Mouse (Mus musculus) MEL (cell line): ENCODE measurements around the gene Pitpnm3. TPM values are rescaled to one million over a fixed set of nuclear protein-coding genes. Genes with fewer than 3 reads are reported as not detected.

Experiments used
- DNase-seq: peaks from one replicate; pipeline ENCODE4 v3.0.0; 2011; ENCODE audit warnings: low read depth, low spot score
- H3K27ac ChIP-seq: 2 replicates; pipeline ENCODE4 v1.5.1; 2012; ENCODE audit warnings: low read depth, mild to moderate bottlenecking, control low read depth, low read length, moderate library complexity; ENCODE audit not compliant: control insufficient read depth
- H3K27me3 ChIP-seq, 2 experiments: fragments of 150-350 bp in 1 of 2; sonication (generic) in 1 of 2; 2 replicates each; pipeline ENCODE4 v1.6.1; 2012; ENCODE audit warnings: low read length in 2 of 2, mild to moderate bottlenecking in 2 of 2, improper control_type of control experiment in 1 of 2, moderate library complexity in 1 of 2; ENCODE audit not compliant: insufficient read depth in 2 of 2, control insufficient read depth in 1 of 2
- H3K36me3 ChIP-seq, 2 experiments: 2 replicates each; pipeline ENCODE4 v1.6.1; 2012 to 2014; ENCODE audit warnings: low read length in 2 of 2, improper control_type of control experiment in 1 of 2, inconsistent platforms in 1 of 2, mild to moderate bottlenecking in 1 of 2; ENCODE audit not compliant: insufficient read depth in 2 of 2, control insufficient read depth in 1 of 2
- H3K4me1 ChIP-seq, 2 experiments: fragments of 150-350 bp in 1 of 2; sonication (generic) in 1 of 2; 2 replicates each; pipeline ENCODE4 v1.6.1; 2012; ENCODE audit warnings: low read length in 2 of 2, improper control_type of control experiment in 1 of 2, mild to moderate bottlenecking in 1 of 2; ENCODE audit not compliant: insufficient read depth in 2 of 2, control insufficient read depth in 1 of 2
- H3K4me3 ChIP-seq, 2 experiments: fragments of 150-350 bp in 1 of 2; sonication (generic) in 1 of 2; 2 replicates each; pipeline ENCODE4 v1.5.1; 2012; ENCODE audit warnings: low read depth in 2 of 2, low read length in 2 of 2, mild to moderate bottlenecking in 2 of 2, moderate library complexity in 2 of 2, control low read depth in 1 of 2, improper control_type of control experiment in 1 of 2; ENCODE audit not compliant: control insufficient read depth in 1 of 2, insufficient read depth in 1 of 2
- H3K79me2 ChIP-seq: 2 replicates; pipeline ENCODE4 v1.6.1; 2012; ENCODE audit warnings: mild to moderate bottlenecking, low read length, moderate library complexity; ENCODE audit not compliant: control insufficient read depth, poor library complexity, insufficient read depth
- H3K9ac ChIP-seq: 2 replicates; pipeline ENCODE4 v1.6.1; 2012; ENCODE audit warnings: low read depth, mild to moderate bottlenecking, control low read depth, low read length, moderate library complexity; ENCODE audit not compliant: control insufficient read depth, poor library complexity, severe bottlenecking
- H3K9me3 ChIP-seq: fragments of 150-350 bp; sonication (generic); replicated peaks from 2 replicates; pipeline ENCODE4 v1.6.1; 2012; ENCODE audit warnings: mild to moderate bottlenecking, low read length, improper control_type of control experiment, moderate library complexity; ENCODE audit not compliant: insufficient read depth
- CTCF ChIP-seq, 3 experiments: IDR thresholded peaks in 2 of 3; conservative IDR thresholded peaks in 1 of 3; 2 replicates each; pipeline ENCODE4 v1.5.1; 2011 to 2012; ENCODE audit warnings: low read length in 3 of 3, low read depth in 2 of 3, mild to moderate bottlenecking in 2 of 3, improper control_type of control experiment in 1 of 3, inconsistent platforms in 1 of 3, mixed read lengths in 1 of 3, moderate library complexity in 1 of 3; ENCODE audit not compliant: control insufficient read depth in 1 of 3, insufficient read depth in 1 of 3, poor library complexity in 1 of 3, severe bottlenecking in 1 of 3
- E2F4 ChIP-seq: IDR thresholded peaks from 2 replicates; pipeline ENCODE4 v1.6.1; 2011; ENCODE audit warnings: low read depth, low read length, improper control_type of control experiment, borderline replicate concordance
- ELF1 ChIP-seq: IDR thresholded peaks from 2 replicates; pipeline ENCODE4 v1.6.1; 2014; ENCODE audit warnings: low read depth, mild to moderate bottlenecking, inconsistent platforms, low read length, improper control_type of control experiment, moderate library complexity
- EP300 ChIP-seq, 2 experiments: IDR thresholded peaks; 2 replicates each; pipeline ENCODE4 v1.6.1; 2011; ENCODE audit warnings: improper control_type of control experiment in 2 of 2, low read length in 2 of 2, low read depth in 1 of 2, mild to moderate bottlenecking in 1 of 2
- ETS1 ChIP-seq: IDR thresholded peaks from 2 replicates; pipeline ENCODE4 v1.6.1; 2012; ENCODE audit warnings: low read depth, mild to moderate bottlenecking, inconsistent platforms, low read length, improper control_type of control experiment, moderate library complexity
- GABPA ChIP-seq: IDR thresholded peaks from 2 replicates; pipeline ENCODE4 v1.6.1; 2012; ENCODE audit warnings: low read depth, mild to moderate bottlenecking, inconsistent platforms, low read length, improper control_type of control experiment, moderate library complexity
- HCFC1 ChIP-seq: IDR thresholded peaks from 2 replicates; pipeline ENCODE4 v1.6.1; 2012; ENCODE audit warnings: low read depth, mild to moderate bottlenecking, inconsistent platforms, low read length, improper control_type of control experiment, moderate library complexity
- JUND ChIP-seq: IDR thresholded peaks from 2 replicates; pipeline ENCODE4 v1.6.1; 2011; ENCODE audit warnings: low read depth, mild to moderate bottlenecking, improper control_type of control experiment, low read length
- KAT2A ChIP-seq: conservative IDR thresholded peaks from 2 replicates; pipeline ENCODE4 v1.6.1; 2012; ENCODE audit warnings: low read depth, low read length, improper control_type of control experiment, inconsistent platforms
- MAX ChIP-seq: IDR thresholded peaks from 2 replicates; pipeline ENCODE4 v1.6.1; 2011; ENCODE audit warnings: low read length, improper control_type of control experiment
- MAZ ChIP-seq: IDR thresholded peaks from 2 replicates; pipeline ENCODE4 v1.6.1; 2012; ENCODE audit warnings: low read depth, mild to moderate bottlenecking, inconsistent platforms, low read length, improper control_type of control experiment
- MEF2A ChIP-seq: IDR thresholded peaks from 2 replicates; pipeline ENCODE4 v1.6.1; 2014; ENCODE audit warnings: low read depth, mild to moderate bottlenecking, inconsistent platforms, low read length, improper control_type of control experiment; ENCODE audit not compliant: poor library complexity, insufficient replicate concordance, severe bottlenecking; ENCODE audit errors: extremely low read depth
- MYB ChIP-seq: IDR thresholded peaks from 2 replicates; pipeline ENCODE4 v1.6.1; 2011; ENCODE audit warnings: mild to moderate bottlenecking, low read depth, low read length, improper control_type of control experiment
- MYC ChIP-seq: IDR thresholded peaks from 2 replicates; pipeline ENCODE4 v1.6.1; 2011; ENCODE audit warnings: low read depth, mild to moderate bottlenecking, low read length, improper control_type of control experiment, moderate library complexity
- NRF1 ChIP-seq: IDR thresholded peaks from 2 replicates; pipeline ENCODE4 v1.6.1; 2014; ENCODE audit warnings: low read depth, mild to moderate bottlenecking, inconsistent platforms, low read length, improper control_type of control experiment, moderate library complexity; ENCODE audit not compliant: poor library complexity, insufficient read depth, severe bottlenecking
- POLR2A ChIP-seq, 2 experiments: IDR thresholded peaks; 2 replicates each; pipeline ENCODE4 v1.6.1; 2011 to 2012; ENCODE audit warnings: low read length in 2 of 2, mild to moderate bottlenecking in 2 of 2, control low read depth in 1 of 2, improper control_type of control experiment in 1 of 2, low read depth in 1 of 2, moderate library complexity in 1 of 2; ENCODE audit not compliant: control insufficient read depth in 1 of 2, insufficient read depth in 1 of 2, poor library complexity in 1 of 2
- POLR2AphosphoS5 ChIP-seq: IDR thresholded peaks from 2 replicates; pipeline ENCODE4 v1.6.1; 2012; ENCODE audit warnings: low read depth, borderline replicate concordance, mild to moderate bottlenecking, inconsistent platforms, low read length, moderate library complexity, mixed read lengths
- RCOR1 ChIP-seq: IDR thresholded peaks from 2 replicates; pipeline ENCODE4 v1.6.1; 2012; ENCODE audit warnings: low read depth, mild to moderate bottlenecking, inconsistent platforms, low read length, improper control_type of control experiment
- SIN3A ChIP-seq: IDR thresholded peaks from 2 replicates; pipeline ENCODE4 v1.6.1; 2012; ENCODE audit warnings: low read length, improper control_type of control experiment, inconsistent platforms
- SMC3 ChIP-seq: IDR thresholded peaks from 2 replicates; pipeline ENCODE4 v1.6.1; 2011; ENCODE audit warnings: low read depth, low read length, improper control_type of control experiment
- TAL1 ChIP-seq: IDR thresholded peaks from 2 replicates; pipeline ENCODE4 v1.6.1; 2012; ENCODE audit warnings: mild to moderate bottlenecking, inconsistent platforms, low read length, moderate library complexity, mixed read lengths
- TBP ChIP-seq: IDR thresholded peaks from 2 replicates; pipeline ENCODE4 v1.8.0; 2011; ENCODE audit warnings: low read depth, low read length, improper control_type of control experiment
- TCF12 ChIP-seq: IDR thresholded peaks from 2 replicates; pipeline ENCODE4 v1.6.1; 2014; ENCODE audit warnings: low read depth, mild to moderate bottlenecking, inconsistent platforms, low read length, improper control_type of control experiment, moderate library complexity
- USF1 ChIP-seq: IDR thresholded peaks from 2 replicates; pipeline ENCODE4 v1.6.1; 2014; ENCODE audit warnings: low read depth, mild to moderate bottlenecking, inconsistent platforms, low read length, improper control_type of control experiment, moderate library complexity
- USF2 ChIP-seq, 2 experiments: IDR thresholded peaks; 2 replicates each; pipeline ENCODE4 v1.6.1; 2011 to 2012; ENCODE audit warnings: improper control_type of control experiment in 2 of 2, low read length in 2 of 2, borderline replicate concordance in 1 of 2, inconsistent platforms in 1 of 2, low read depth in 1 of 2, mild to moderate bottlenecking in 1 of 2; ENCODE audit not compliant: insufficient read depth in 1 of 2
- ZC3H11A ChIP-seq: IDR thresholded peaks from 2 replicates; pipeline ENCODE4 v1.6.1; 2012; ENCODE audit warnings: low read depth, mild to moderate bottlenecking, inconsistent platforms, low read length, improper control_type of control experiment
- ZKSCAN1 ChIP-seq: IDR thresholded peaks from 2 replicates; pipeline ENCODE4 v1.6.1; 2012; ENCODE audit warnings: low read depth, mild to moderate bottlenecking, inconsistent platforms, low read length, improper control_type of control experiment, moderate library complexity
- ZMIZ1 ChIP-seq: IDR thresholded peaks from 2 replicates; pipeline ENCODE4 v1.6.1; 2012; ENCODE audit warnings: low read depth, mild to moderate bottlenecking, inconsistent platforms, low read length, improper control_type of control experiment, moderate library complexity
- ZNF384 ChIP-seq: IDR thresholded peaks from 2 replicates; pipeline ENCODE4 v1.6.1; 2012; ENCODE audit warnings: low read depth, mild to moderate bottlenecking, inconsistent platforms, low read length, improper control_type of control experiment
- polyA plus RNA-seq, 2 experiments: library from polyadenylated mRNA; stranded (reverse) in 1 of 2; unstranded in 1 of 2; fragments of >175 nt in 1 of 2; fragments of >200 nt in 1 of 2; gene quantifications; 2 replicates each; pipeline versions ENCODE4 v1.2.1 to v1.2.4; 2012; ENCODE audit warnings: low replicate concordance in 2 of 2, low read depth in 1 of 2; ENCODE audit not compliant: insufficient read length in 2 of 2, insufficient read depth in 1 of 2, missing spikeins in 1 of 2
- total RNA-seq: library from RNA; depleted of rRNA; stranded (reverse); fragments of 300-350 nt; gene quantifications from 2 replicates; pipeline ENCODE4 v1.2.3, GENCODE M21; 2012

The Pitpnm3 gene
- total and polyA plus RNA-seq, 3 experiments, result 0.24 TPM; not detected in 2

- H3K79me2 ChIP-seq, result no peaks in the 10 kb centered on the region
- no peaks in the 10 kb centered on the region for H3K9me3 ChIP-seq
- no peak overlapping the region for H3K9ac ChIP-seq
- H3K27ac ChIP-seq, result no peak overlapping the region
- H3K27me3 ChIP-seq, result no peaks in the 10 kb centered on the region
- no peaks in the 10 kb centered on the region for H3K4me1 ChIP-seq
- no peak for TF ChIP-seq POLR2A (IDR thresholded peaks at IDR 0.05; ENCODE audit: control insufficient read depth in 1 of 2, insufficient read depth in 1 of 2, low read depth in 1 of 2, low read length in 2 of 2, poor library complexity in 1 of 2)
- no peak for TF ChIP-seq RCOR1
- TF ChIP-seq TAL1, result no peak
- TF ChIP-seq ZNF384, result no peak
- TF ChIP-seq ETS1, result no peak
- no peak for TF ChIP-seq ZMIZ1
- no peak for TF ChIP-seq MYB
- no peak for TF ChIP-seq POLR2AphosphoS5
- no peak for TF ChIP-seq USF2 (IDR thresholded peaks at IDR 0.05; ENCODE audit: borderline replicate concordance in 1 of 2, insufficient read depth in 1 of 2, low read depth in 1 of 2, low read length in 2 of 2)
- TF ChIP-seq USF1, result no peak
- no peak for TF ChIP-seq SIN3A
- no peak for TF ChIP-seq SMC3
- TF ChIP-seq ZKSCAN1, result no peak
- no peak for TF ChIP-seq KAT2A
- TF ChIP-seq HCFC1, result no peak
- no peak for TF ChIP-seq JUND
- no peak for TF ChIP-seq CTCF (IDR thresholded peaks at IDR 0.05 in 2 of 3, conservative IDR thresholded peaks at IDR 0.05 in 1 of 3; ENCODE audit: control insufficient read depth in 1 of 3, insufficient read depth in 1 of 3, low read depth in 2 of 3, low read length in 3 of 3, poor library complexity in 1 of 3, severe bottlenecking in 1 of 3)
- TF ChIP-seq TBP, result no peak
- TF ChIP-seq MYC, result no peak
- TF ChIP-seq GABPA, result no peak
- DNase-seq, result no peak
- no peaks in the 10 kb centered on the region for H3K36me3 ChIP-seq
- no peak overlapping the region for H3K4me3 ChIP-seq
Observed at GRCm38 (mm10) chr11:72086251-72087046, 49.1 kb downstream of the Pitpnm3 start.

GRCm38 (mm10) chr11:72084337-72084736, 51.2 kb downstream of the Pitpnm3 start:
- no peak for DNase-seq
- H3K27me3 ChIP-seq, result no peaks in the 10 kb centered on the region
- TF ChIP-seq ZC3H11A, result no peak
- TF ChIP-seq EP300 (IDR thresholded peaks at IDR 0.05; ENCODE audit: low read depth in 1 of 2, low read length in 2 of 2), result no peak
- TF ChIP-seq ZNF384, result no peak
- TF ChIP-seq TCF12, result no peak
- TF ChIP-seq RCOR1, result no peak
- TF ChIP-seq USF1, result no peak
- no peak for TF ChIP-seq JUND
- no peak for TF ChIP-seq KAT2A
- no peak for TF ChIP-seq TAL1
- TF ChIP-seq E2F4, result no peak
- no peak for TF ChIP-seq MAZ
- no peak for TF ChIP-seq MAX
- no peak for TF ChIP-seq POLR2AphosphoS5
- no peak for TF ChIP-seq GABPA
- TF ChIP-seq MEF2A, result no peak
- no peak for TF ChIP-seq NRF1
- TF ChIP-seq ELF1, result no peak
- TF ChIP-seq, all 39 proteins: peak for 0

More at GRCm38 (mm10) chr11:72084337-72084736, 51.2 kb downstream of the Pitpnm3 start:
- Histone ChIP-seq H3K9me3 (no peaks in the 10 kb centered on the region), H3K9ac (no peak overlapping the region), H3K79me2 (no peaks in the 10 kb centered on the region), H3K4me3 (no peak overlapping the region), H3K27ac (no peak overlapping the region), H3K36me3 (no peaks in the 10 kb centered on the region), H3K4me1 (no peaks in the 10 kb centered on the region)
